Comparison of ENCODE assay signal across 9 mouse cellular contexts in the genomic region with DNA sequence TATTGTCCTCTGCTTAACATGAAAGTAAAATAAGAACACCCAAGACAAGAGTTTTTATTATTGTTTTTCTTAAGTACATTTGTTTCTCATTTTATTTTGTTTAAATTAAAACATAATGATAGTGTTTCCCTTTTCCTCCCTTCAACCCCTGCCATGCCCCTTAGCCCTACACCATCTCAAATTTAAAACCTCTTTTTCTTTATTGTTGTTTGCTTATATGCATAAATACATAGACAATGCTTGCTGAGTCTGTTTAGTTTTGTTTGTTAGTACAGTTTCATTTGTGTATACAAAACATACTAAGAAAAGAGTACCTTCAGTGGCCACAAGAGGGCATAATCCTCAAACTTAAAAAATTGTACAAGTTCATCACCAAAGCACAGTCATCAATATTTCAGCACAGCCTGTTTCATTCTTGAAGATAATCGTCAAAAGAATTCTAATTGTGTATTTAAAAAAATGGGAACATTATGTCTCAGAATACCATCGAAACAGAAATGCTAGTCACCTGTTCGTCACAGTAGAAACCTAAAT.
A peak's percentile ranks its signal among the peaks of the same experiment; 100 is the strongest.
DNase-seq lines count a peak whose midpoint lies in the region; ATAC-seq lines count a peak whose summit lies in the region.
"Had no signal": no experiment of that assay in that cellular context is flagged by ENCODE, and none has a peak within 500 bp of the region (broad histone marks: within the 10 kb centered on the region; RNA-seq: fewer than 3 reads in every experiment).

No protein-coding gene starts in this region.

- 51% methylated on average over 3 of the region's 3 CpGs for whole genome bisulfite sequencing in embryonic facial prominence, embryonic 11.5 days
- WGBS in embryonic facial prominence, embryonic 10.5 days = 56% methylated on average over 3 of the region's 3 CpGs

- H3K9ac ChIP-seq in embryonic facial prominence, embryonic 11.5 days (replicated peaks; ENCODE audit: low read length) = no peak overlapping the region
- H3K9ac ChIP-seq: liver, embryonic 15.5 days had no signal

- no peaks in the 10 kb centered on the region for H3K4me1 ChIP-seq in embryonic facial prominence, embryonic 11.5 days (ENCODE audit: control insufficient read depth, insufficient read depth, low read length)
- no peaks in the 10 kb centered on the region for H3K4me1 ChIP-seq in embryonic facial prominence, embryonic 10.5 days
- H3K4me1 ChIP-seq: liver, embryonic 15.5 days had no signal

- no peaks in the 10 kb centered on the region for H3K27me3 ChIP-seq in embryonic facial prominence, embryonic 11.5 days (ENCODE audit: control insufficient read depth, insufficient read depth, low read length)
- no peaks in the 10 kb centered on the region for H3K27me3 ChIP-seq in embryonic facial prominence, embryonic 10.5 days (replicated peaks; ENCODE audit: low read depth, poor library complexity, severe bottlenecking)
- H3K27me3 ChIP-seq: liver, embryonic 15.5 days had no signal

- no peak overlapping the region for H3K4me3 ChIP-seq in embryonic facial prominence, embryonic 11.5 days (ENCODE audit: low read depth, low read length)
- H3K4me3 ChIP-seq in embryonic facial prominence, embryonic 10.5 days = no peak overlapping the region
- H3K4me3 ChIP-seq: liver, embryonic 15.5 days had no signal

- no peaks in the 10 kb centered on the region for H3K9me3 ChIP-seq in embryonic facial prominence, embryonic 11.5 days (replicated peaks; ENCODE audit: control insufficient read depth, low read length)
- no peaks in the 10 kb centered on the region for H3K9me3 ChIP-seq in embryonic facial prominence, embryonic 10.5 days
- H3K9me3 ChIP-seq: liver, embryonic 15.5 days had no signal

- H3K4me2 ChIP-seq in embryonic facial prominence, embryonic 11.5 days (ENCODE audit: low read depth, low read length) = no peak overlapping the region
- H3K4me2 ChIP-seq: liver, embryonic 15.5 days had no signal

- ATAC-seq in embryonic facial prominence, embryonic 11.5 days (replicated peaks; ENCODE audit: insufficient number of reproducible peaks, low FRiP score, low TSS enrichment, low read depth) = no peak
- ATAC-seq in activated CD4-positive, CD25-positive, alpha-beta regulatory T cell, adult 4 months = no peak

- peak; percentile 74 for DNase-seq in embryonic facial prominence, embryonic 11.5 days (ENCODE audit: low spot score)
- DNase-seq in embryonic facial prominence, embryonic 10.5 days (ENCODE audit: low spot score) = no peak
- DNase-seq in lung, postnatal 10 days = peak; percentile 25
- DNase-seq in lung, adult 18-20 months = no peak
- DNase-seq in embryo, embryonic 11 days = peak; percentile 59
- DNase-seq in retina, adult 2 months (ENCODE audit: low read depth, low spot score) = peak; percentile 23
- no peak for DNase-seq in right cerebral cortex, postnatal 36 days (ENCODE audit: low spot score in 2 of 2)

- no peaks in the 10 kb centered on the region for H3K36me3 ChIP-seq in embryonic facial prominence, embryonic 11.5 days (replicated peaks; ENCODE audit: control insufficient read depth, insufficient read depth, low read depth, low read length)
- H3K36me3 ChIP-seq in embryonic facial prominence, embryonic 10.5 days (replicated peaks) = no peaks in the 10 kb centered on the region
- H3K36me3 ChIP-seq: liver, embryonic 15.5 days had no signal

- no peak overlapping the region for H3K27ac ChIP-seq in embryonic facial prominence, embryonic 11.5 days (replicated peaks; ENCODE audit: low read depth, low read length)
- no peak overlapping the region for H3K27ac ChIP-seq in embryonic facial prominence, embryonic 10.5 days (replicated peaks)
- H3K27ac ChIP-seq: liver, embryonic 15.5 days had no signal

Comparison
In these comparisons a context has a peak if more than half of its experiments do, and no peak if none do; other contexts are left out.
1. DNase-seq: peak in embryonic facial prominence, embryonic 11.5 days (single experiment), lung, postnatal 10 days (single experiment), embryo, embryonic 11 days (single experiment) and retina, adult 2 months (single experiment); none in embryonic facial prominence, embryonic 10.5 days (single experiment), lung, adult 18-20 months (0 of 2) and right cerebral cortex, postnatal 36 days (0 of 2).